Mouse (Mus musculus): Measurements from ENCODE around the gene Ptprn2.

Gene Ptprn2

GRCm38 (mm10) chr12:117236020-117236734 lies 750.7 kb downstream of the Ptprn2 start:
- DNase-seq, result no peak

DNA sequence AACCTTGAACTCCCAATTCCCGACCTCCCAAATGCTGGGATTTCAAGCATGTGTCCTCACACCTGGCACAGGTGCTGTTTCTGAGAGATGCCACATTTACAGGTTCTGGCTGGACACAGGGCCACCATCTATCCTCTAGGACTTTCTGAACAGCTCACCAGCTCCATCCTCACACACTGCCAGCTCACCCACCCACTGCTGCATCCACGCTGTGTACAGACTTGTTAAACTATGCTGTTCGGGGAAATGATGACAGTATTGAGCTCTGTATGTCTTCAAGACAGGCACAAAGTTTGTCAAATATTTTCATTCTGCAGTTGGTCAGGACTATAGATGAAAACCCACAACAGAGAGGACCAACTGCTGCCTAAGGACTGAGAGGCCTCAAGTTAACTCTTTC lies 751.5 kb downstream of the Ptprn2 start:
- DNase-seq, result no peak

DNA sequence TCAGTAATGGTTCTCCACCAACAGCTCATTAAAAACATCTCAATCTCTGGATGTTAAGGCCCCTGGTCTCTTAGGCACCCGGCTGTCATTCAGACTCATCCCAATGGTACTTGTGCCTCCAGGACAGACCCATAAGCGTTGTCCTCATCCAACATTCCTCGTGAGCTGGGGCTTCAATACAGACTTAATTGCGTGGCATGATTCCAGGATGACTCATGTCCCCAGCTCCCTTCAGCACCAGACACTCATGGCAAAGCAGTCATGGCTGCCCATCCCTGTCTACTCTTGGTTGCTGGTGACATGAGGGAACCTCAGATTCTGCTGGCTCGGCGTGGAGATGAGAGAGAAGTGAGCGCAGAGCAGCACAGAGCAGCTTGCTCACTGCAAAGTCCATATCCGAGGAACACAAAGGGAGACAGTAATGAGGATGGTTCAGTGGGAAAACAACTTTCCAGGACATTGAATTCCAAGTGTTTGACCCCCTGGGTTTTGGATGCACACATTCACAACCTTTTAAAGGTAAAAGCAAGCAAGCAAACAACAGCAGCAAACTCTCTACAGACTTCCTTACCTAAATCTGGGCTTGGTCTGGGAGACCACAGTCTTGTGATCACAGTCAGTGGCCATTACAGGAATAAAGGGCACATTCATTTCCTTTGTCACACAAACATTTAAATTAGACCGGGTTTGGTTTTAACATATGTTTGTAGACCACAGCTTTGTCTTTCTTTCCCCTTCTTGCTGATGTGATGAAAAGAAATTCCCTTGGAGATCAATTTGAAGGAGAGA lies 754.6 kb downstream of the Ptprn2 start:
- DNase-seq, result no peak

DNA sequence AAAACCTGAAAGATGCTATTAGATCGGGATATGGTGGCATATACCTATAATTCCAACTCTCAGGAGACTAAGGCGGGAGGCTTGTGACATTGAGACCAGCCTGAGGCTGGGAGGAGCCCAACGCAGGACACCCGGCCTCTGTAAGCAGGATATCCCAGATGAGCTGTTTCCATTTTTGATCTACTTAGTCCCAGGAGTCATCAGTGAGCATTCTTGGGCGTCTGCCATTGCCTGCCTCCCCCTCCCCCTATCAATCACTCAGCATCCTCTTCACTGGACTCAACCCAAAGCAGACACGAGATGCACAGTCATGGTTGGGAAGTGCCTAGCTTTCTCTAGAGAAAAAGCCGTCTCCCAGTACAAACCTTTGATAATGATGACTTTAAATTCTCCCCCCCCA lies 756.7 kb downstream of the Ptprn2 start:
- no peak for DNase-seq

DNA sequence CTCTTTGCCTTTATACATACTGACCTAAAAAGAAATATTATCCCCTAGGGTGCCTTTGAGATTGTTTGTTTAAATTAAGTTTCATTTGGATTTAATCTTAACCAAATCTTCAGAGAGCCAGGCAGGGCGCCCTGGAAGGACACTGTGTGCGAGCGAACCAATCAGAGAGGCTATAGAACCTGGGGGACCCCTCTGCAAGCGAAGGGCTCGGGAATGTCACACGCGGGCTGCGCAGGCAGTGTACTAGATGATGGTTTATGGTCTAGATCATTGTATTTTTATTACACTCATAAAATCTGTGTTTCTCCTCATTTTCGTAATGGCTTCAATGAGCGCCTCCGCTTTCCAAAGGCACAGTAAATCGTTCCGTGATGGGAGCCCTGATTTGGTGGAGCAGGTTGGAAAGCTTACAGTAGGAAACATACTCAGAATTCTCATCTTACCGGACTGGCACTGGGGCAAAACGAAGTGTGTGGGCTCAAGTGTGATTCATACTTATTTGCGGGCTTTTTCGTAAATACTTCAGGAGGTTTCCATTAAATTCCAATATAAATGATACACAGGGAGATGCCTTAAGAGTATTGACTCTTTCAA lies 760.5 kb downstream of the Ptprn2 start:
- DNase-seq, result no peak

DNA sequence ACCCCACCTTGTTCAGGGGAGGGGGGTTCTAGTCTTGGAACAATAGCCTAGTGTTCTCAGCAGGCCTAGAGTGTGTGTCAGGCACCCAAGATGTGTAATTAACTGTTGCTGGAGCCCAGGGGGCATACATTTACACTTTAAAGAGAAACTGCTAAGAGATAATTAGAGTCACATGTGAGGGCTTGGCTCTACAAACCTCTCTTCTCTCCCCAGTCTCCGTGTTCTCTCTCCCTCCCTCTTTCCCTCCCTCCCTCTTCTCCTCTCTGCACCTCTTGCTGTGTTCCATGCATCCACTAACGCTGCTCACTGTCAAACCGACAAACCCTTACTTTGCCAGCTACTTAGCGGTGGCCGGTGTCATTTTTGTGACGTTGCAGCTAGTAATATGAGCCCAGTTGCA lies 764.9 kb downstream of the Ptprn2 start:
- no peak for DNase-seq

DNA sequence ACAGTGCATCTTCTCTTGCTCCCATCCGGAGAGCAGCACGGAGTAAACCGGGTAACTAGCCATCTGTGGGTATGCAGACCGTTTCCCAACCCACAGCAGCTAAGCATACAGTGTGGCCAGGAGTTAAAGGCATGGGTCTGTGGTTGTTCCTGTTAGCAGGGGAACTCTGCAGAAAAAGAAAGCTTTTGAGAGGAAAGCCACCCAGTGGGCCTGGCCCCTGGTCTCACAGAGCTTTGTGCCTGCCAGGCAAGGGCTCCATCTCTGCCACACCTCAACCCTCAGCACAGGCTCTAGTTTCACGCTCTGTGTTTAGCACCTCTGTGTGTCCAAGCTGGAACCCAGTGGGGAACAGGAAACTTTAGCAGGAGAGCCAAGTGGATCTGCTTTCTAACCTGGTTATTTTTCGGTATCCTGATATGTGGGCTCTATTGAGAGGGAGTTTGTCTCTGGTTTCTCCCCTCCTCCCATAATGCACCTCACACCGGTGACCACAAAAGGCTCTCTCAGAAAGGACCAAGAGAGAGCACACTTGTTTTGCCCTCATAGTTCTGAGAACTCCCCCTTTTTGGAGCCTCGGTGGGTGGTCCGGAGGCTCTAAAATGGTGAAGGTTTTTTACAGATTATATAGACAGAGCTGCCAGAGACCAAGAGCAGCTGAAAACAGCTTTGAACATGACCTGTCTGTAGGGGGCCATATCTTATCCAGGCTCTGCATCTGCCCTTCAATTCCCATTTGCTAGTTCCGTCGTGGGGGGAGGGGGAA lies 766.3 kb downstream of the Ptprn2 start:
- DNase-seq, result no peak

GRCm38 (mm10) chr12:117252426-117252779 lies 766.9 kb downstream of the Ptprn2 start:
- no peak for DNase-seq

DNA sequence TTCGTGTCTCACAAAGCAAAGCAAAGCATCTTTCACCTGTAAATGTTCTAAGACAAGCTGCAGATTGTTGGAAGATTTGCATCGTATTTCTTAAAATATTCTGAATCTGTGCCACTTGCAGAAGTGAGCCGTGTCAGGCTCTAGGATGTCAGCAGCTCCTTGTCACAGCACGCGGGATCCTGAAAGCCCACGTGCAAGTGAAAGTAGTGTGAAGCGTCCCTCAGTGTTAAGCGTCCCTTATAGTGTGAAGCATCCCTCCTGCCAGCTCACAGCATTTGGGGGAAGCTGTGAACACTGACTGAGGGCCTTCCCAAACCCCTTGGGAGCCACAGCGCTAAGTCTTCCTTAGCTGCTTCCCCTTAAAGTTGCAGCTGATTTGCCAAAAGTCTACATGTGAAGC lies 768.8 kb downstream of the Ptprn2 start:
- no peak for DNase-seq

DNA sequence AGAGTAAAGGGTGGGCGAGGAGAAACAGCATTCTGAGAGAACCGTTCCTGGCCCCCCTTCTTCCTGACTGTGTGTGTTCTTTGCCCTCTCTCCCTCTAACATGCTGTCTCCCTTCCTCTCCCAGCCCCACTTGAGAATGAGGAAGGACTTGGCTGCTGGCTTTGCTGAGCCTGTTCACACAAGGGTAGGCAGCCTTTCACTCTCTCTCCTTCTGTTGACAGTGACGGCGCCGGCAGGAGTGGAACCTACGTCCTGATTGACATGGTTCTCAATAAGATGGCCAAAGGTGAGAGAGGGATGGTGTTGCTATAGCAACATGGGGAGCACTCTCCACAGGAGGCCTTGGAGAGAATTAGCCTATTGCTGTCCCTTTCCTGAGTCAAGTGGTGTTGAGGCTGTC lies 769.8 kb downstream of the Ptprn2 start:
- DNase-seq, result no peak

DNA sequence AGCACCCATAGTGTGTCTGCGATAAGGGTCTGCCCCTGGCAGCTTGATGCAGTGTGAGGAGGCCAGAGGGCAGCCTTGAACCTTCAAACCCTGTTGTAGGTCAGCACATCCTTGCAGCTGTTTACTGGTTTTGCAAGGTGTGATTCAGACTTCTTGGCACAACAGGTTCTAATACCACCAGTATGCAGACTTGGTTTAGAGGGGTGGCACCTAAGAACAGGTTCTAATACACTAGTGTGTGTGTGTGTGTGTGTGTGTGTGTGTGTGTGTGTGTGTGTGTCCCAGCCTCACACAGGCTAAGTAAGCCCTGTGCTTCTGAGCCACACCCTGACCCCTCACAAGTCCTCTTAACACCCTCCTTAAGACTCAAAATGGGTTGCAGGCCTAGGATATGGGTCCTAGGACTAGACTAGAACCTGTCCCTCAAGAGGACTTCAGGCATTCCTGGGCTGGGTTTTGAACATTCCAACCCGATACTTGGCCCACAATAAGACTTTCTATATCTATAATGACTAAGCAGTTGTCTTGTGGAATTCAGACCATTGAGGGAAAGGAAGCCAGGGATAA lies 770.3 kb downstream of the Ptprn2 start:
- no peak for DNase-seq

DNA sequence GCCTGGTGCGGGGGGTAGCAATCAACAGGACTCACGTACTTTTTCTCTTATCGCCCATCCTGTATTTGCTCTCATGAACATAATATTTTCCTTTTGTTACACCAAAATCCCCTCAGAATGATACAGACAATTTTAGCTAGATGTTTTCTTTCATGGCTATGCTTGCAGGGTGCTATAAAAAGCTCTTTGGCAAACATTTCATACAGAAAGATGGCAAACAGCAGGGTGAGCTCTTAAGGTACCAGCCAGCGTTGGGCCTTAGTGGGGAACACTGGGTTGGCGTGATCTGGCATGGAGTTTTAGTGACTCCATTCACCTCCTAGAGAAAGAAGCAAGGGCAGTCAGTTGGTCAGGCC lies 771.3 kb downstream of the Ptprn2 start:
- DNase-seq, result no peak

GRCm38 (mm10) chr12:117257205-117257920 lies 771.8 kb downstream of the Ptprn2 start:
- DNase-seq, result no peak

DNA sequence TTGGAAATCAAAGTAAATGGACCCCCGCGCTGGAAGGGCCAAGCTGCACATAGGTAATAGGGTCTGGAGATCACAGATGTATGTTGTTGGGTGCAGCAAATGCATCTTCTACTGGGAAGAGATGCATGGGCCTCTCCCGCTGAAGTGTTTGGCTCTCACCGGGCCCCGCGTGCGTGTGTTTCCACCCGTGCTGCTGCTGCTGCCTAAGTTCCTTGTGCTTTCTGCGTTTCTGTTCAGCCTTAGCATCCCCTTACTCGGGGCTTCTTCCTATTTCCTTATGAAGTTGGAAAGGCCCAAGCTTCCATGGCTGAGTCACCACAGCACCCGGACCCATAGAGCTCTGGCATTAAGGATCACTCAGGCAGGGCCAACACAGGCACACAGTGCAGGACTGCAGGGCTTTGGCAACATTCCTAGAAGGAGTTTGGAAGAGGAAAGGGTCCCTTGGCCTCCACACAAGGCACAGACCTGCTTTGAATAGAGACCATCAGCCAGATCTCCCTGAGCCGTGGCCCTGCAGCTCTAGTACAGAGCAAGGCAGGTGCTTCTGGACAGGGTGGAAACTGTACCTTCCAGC lies 772.5 kb downstream of the Ptprn2 start:
- DNase-seq, result no peak

DNA sequence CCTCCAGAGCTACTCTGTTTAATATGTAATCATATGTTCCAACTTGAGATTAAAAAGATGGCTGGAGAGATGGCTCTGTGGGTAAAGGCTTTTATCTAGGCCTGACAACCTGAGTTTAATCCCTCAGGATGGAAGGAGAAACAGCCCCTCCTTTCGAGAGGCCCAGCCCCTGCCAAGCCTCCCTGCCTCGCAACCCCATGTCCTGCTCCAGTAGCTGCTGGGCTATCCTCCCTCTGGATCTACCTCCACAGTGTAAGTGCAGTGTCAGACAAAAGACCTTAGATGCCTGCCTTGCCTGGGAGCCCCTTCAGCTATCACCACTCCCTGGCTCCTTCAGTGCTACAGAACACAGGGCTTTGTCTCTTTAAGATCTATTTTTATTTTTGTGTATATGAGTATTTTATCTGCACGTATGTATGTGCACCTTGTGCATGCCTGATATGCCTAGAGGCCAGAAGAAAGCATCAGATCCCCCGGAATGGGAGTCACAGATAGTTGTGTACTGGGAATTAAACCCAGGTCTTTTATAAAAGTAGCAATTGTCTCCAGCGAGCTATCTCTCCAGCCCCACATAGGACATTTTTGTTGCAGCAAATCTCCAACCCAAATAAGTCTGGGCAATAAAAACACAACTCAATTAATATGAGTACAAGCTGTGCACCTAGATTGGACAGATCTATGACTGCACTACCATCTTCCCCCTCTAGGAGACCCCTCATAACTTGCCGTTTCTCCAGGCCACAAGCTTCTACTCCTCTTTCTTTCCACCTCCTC lies 775.1 kb downstream of the Ptprn2 start:
- no peak for DNase-seq

GRCm38 (mm10) chr12:117261165-117261440 lies 775.6 kb downstream of the Ptprn2 start:
- DNase-seq, result no peak

GRCm38 (mm10) chr12:117262003-117262402 lies 776.5 kb downstream of the Ptprn2 start:
- no peak for DNase-seq

DNA sequence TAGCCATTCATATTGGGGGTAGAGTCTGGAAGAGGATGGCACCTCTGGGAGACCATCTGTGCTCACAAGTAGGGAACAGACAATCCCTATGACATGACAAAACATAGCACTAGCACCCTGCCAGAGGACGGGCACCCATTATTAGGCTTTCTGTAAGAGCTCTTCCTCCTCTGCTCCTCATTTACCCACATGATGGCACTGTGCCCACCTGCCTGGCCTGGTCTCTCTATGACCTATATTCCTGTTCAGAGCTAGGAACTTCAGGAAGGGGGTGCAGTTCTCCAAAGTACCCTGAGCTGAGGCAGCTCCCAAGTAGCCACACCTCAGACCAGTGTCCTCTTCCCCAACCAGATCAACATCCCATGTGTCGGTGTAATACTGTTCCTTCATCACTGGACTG lies 777.6 kb downstream of the Ptprn2 start:
- no peak for DNase-seq

DNA sequence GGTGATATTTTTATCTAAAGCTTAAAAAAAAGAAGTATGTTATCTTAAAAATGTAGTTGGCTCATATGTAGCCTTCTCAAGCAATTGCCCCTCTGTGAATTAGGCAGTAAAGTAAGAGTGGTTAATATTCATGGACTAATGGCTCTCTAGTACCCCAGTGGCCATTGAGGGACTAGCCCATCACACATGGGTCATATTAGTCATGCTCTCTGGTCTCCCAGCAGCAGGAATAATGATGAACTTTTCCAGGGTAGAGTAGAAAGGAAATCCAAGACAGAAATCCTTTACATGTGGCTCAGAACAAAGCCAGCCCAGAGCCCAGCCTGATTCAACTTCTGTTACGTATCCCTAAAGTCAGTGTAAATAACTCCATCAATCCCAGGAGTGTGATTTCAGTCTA lies 779.7 kb downstream of the Ptprn2 start:
- no peak for DNase-seq

DNA sequence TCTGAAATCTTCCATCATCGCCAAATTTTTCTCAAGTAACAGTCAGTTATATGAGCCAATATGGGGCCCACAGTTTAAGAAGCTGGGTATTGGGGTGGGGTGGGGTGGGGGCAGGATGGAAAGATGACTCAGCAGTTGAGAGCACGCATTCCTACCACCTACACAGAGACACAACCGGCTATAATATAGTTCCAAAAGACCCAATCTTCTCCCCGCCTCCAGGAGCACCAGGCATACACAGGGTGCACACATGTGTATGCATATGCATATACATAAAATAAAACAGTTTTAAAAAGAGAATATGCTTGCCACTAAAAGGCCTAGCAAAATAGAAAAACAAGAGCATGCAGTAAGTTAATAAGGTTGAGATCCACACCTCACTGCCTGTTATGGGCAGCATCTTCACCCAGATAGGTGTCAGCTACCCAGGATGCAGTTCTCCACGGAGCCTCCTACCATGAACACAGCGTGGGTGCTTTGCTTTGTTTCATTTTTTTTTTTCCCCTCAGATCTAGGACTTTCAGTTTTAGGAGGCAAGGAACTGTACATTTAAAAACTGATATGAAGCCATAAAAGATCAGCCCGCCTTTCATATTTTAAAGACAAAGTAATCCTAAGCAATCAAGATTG lies 783.1 kb downstream of the Ptprn2 start:
- no peak for DNase-seq

GRCm38 (mm10) chr12:117269310-117269709 lies 783.8 kb downstream of the Ptprn2 start:
- no peak for DNase-seq

Data from spleen, adult 18-20 months (tissue).